Mouse (Mus musculus) central nervous system, embryonic 14 days (tissue): Measurements from ENCODE around the gene S100a4. TPM values are rescaled to one million over a fixed set of nuclear protein-coding genes. Genes with fewer than 3 reads are reported as not detected.

Experiments
- polyA plus RNA-seq: library from polyadenylated mRNA; depleted of rRNA; stranded (reverse); fragments of >200 nt; gene quantifications from 2 replicates; pipeline ENCODE4 v1.2.3, GENCODE M21; 2012; rRNA removed

The S100a4 gene
- 2.1 and 5.3 TPM in 2 replicates for polyA plus RNA-seq

GRCm38 (mm10) chr3:90603623-90604022, at the start of gene S100a4:
Gene S100a4, plus strand, starts transcription at chr3:90603771.

GRCm38 (mm10) chr3:90560008-90560628, 43.5 kb upstream of the S100a4 start, which contains the start of gene S100a3:
Gene S100a3, plus strand, starts transcription at chr3:90560578.

GRCm38 (mm10) chr3:90589947-90590346, 13.6 kb upstream of the S100a4 start, which contains the start of gene S100a2:
Gene S100a2, plus strand, starts transcription at chr3:90590247.

GRCm38 (mm10) chr3:90601486-90602110, 2.0 kb upstream of the S100a4 start, which contains the start of gene Gm42674:
Gene Gm42674, plus strand, starts transcription at chr3:90601904.

GRCm38 (mm10) chr3:90608223-90608622, 4.7 kb downstream of the S100a4 start, which contains the start of gene S100a5:
Gene S100a5, plus strand, starts transcription at chr3:90608523.

GRCm38 (mm10) chr3:90612728-90613291, 9.2 kb downstream of the S100a4 start, which contains the start of gene S100a6:
Gene S100a6, plus strand, starts transcription at chr3:90612882.

GRCm38 (mm10) chr3:90653717-90654116, 50.1 kb downstream of the S100a4 start, which contains the start of gene S100a7a:
Gene S100a7a, plus strand, starts transcription at chr3:90654017.

Other genes starting within 250 kb of the S100a4 start
- gene Slc27a3, start 213.8 kb upstream of the S100a4 start, polyA plus RNA-seq, result 41.9 and 54.3 TPM in 2 replicates
- gene Ints3, start 170.1 kb upstream of the S100a4 start, polyA plus RNA-seq, result 54.7 and 56.2 TPM in 2 replicates
- gene Npr1, start 137.9 kb upstream of the S100a4 start, polyA plus RNA-seq, result 6.2 and 9.0 TPM in 2 replicates
- 195 and 228 TPM in 2 replicates for gene Ilf2, start 127.6 kb upstream of the S100a4 start, polyA plus RNA-seq
- gene Snapin, start 112.7 kb upstream of the S100a4 start, polyA plus RNA-seq, result 47.3 and 49.6 TPM in 2 replicates
- gene Chtop, start 94.3 kb upstream of the S100a4 start, polyA plus RNA-seq, result 202 and 231 TPM in 2 replicates
- 10.7 and 14.6 TPM in 2 replicates for gene S100a1, start 89.4 kb upstream of the S100a4 start, polyA plus RNA-seq
- 8.2 and 13.0 TPM in 2 replicates for gene S100a13, start 89.3 kb upstream of the S100a4 start, polyA plus RNA-seq
- 0.18 and 4.9 TPM in 2 replicates for gene S100a14, start 76.9 kb upstream of the S100a4 start, polyA plus RNA-seq
- gene S100a16, start 66.5 kb upstream of the S100a4 start, polyA plus RNA-seq, result 22.0 and 30.8 TPM in 2 replicates
- gene S100a3, start 43.2 kb upstream of the S100a4 start, polyA plus RNA-seq, result 0.45 and 0.63 TPM in 2 replicates
- gene S100a2, start 13.5 kb upstream of the S100a4 start, polyA plus RNA-seq, result not detected in 2 replicates
- not detected in 2 replicates for gene Gm42674, start 1.9 kb upstream of the S100a4 start, polyA plus RNA-seq
- not detected in 2 replicates for gene S100a5, start 4.8 kb downstream of the S100a4 start, polyA plus RNA-seq
- 19.4 and 33.6 TPM in 2 replicates for gene S100a6, start 9.1 kb downstream of the S100a4 start, polyA plus RNA-seq
- gene S100a7a, start 50.2 kb downstream of the S100a4 start, polyA plus RNA-seq, result 0.09 and 0.14 TPM in 2 replicates
- gene S100a8, start 65.2 kb downstream of the S100a4 start, polyA plus RNA-seq, result 6.5 and 9.2 TPM in 2 replicates
- gene S100a9, start 92.0 kb downstream of the S100a4 start, polyA plus RNA-seq, result 10.0 and 14.8 TPM in 2 replicates
- 0.05 TPM in 1 of 2 replicates, not detected in the other for gene Pglyrp4, start 123.1 kb downstream of the S100a4 start, polyA plus RNA-seq
- not detected in 2 replicates for gene Gm5849, start 174.1 kb downstream of the S100a4 start, polyA plus RNA-seq